Mouse (Mus musculus) G1E-ER4 (cell line): Measurements from ENCODE around the gene B230219D22Rik. TPM values are rescaled to one million over a fixed set of nuclear protein-coding genes. Genes with fewer than 3 reads are reported as not detected.

ENCODE experiments used
- GATA1 ChIP-seq: IDR thresholded peaks from one replicate; pipeline ENCODE4 v1.8.0; 2012; ENCODE audit warnings: low read length, inconsistent platforms
- polyA plus RNA-seq: library from polyadenylated mRNA; stranded (reverse); fragments of >175 nt; gene quantifications from 2 replicates; pipeline ENCODE4 v1.2.3, GENCODE M21; 2012

The B230219D22Rik gene
- 19.5 and 22.1 TPM in 2 replicates for polyA plus RNA-seq

DNA sequence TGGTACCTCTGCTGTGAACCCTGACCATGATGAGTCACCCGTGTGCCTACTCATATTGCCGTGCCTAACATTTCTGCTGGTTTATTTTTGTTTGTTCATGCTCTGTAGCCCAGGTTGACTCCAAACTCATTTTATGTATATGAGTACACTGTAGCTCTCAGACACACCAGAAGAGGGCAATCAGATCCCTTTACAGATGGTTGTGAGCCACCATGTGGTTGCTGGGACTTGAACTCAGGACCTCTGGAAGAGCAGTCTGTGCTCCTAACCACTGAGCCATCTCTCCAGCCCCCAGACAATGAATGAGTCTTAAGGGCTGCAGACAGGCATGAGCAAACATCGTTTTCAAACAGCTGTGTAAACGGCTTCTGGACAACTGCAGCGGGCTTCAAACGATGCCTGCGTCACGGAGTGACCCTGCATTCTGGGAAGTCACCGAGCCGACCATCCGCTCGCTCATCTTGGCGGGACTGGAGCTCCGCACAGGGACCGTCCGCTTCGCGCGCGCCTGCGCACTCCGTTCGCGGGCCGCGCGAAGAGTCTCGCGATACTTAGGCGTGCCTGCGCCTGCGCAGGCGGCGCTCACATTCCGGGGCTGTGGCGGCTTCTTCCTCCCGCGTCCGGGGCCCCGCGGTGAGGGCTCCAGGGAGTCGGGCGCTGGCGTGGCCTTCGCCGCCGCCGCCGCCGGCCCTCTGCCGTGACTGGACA, at the start of gene B230219D22Rik:
B230219D22Rik (plus strand) TSS at position 590 of the 708 bp plus-strand sequence.
- TF ChIP-seq GATA1 = no peak

DNA sequence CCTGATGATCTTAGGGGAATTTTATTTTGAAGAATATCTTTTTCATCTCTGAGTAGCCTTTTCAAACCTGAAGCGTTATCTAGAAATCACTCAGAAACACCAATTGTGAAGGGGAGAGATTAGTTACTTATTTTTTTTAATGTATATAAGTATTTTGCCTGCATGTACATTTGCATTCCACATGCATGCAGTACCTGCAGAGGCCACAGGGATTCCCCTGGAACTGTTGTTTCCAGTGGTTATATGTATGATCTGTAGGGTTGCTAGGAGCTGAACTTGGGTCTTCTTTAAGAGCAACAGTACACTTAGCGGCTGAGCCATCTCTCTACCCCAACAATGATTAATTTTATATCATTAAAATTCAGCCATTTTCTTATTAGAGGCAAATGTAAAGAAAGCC, 48.4 kb upstream of the B230219D22Rik start:
- TF ChIP-seq GATA1 = no peak

DNA sequence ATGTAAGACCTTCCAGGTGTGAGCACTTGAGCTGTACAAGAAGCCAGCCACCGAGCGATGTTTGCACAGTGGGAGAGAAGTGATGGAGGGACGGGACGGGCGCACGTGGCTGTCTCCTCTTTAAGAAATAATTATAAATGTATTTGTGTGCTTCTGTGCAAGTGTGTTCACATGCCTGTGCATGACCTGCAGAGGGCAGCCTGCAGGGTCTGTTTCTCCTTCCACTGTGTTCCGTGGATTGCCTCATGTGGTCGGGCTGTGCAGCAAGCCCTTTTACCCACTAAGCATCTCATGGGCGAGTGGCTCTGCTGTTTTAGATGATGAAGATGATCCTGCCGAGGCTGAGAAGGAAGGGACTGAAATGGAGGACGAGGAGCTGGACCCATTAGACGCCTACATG, 42.8 kb upstream of the B230219D22Rik start:
- TF ChIP-seq GATA1 = no peak

DNA sequence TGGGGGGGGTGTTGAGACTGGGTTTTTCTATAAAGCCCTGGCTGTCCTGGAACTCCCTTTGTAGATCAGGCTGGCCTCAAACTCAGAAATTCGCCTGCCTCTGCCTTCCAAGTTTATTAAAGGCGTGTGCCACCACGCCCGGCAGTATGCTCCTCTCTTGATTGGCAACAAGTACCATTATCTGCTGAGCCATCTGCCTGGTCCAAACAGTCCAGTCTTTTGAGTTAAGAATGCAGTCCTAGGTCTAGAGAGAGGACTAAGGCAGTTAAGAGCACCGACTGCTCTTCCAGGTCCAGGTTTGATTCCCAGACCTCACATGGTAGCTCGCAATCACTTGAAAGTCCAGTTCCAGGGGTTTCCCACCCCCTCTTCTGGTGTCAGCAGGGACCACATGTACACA, 41.9 kb upstream of the B230219D22Rik start:
- TF ChIP-seq GATA1 = no peak

DNA sequence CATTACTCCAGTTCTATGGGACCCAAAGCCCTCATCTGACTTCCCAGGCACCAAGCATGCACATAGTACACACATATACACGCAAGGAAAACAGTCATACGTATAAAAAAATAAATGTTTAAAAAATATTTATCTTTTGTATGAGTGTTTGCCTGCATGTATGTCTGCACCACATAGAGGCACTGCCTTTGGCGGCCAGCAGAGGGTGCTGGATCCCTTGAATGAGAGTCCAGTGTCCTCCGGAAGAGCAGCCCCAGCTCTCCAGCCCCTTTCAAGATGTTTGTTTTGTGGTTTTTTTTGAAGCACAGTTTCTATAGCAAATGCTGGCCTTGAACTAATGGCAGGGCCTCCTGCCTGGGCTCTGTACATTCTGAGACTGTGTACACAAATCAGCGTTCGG, 24.4 kb upstream of the B230219D22Rik start:
- no peak for TF ChIP-seq GATA1

DNA sequence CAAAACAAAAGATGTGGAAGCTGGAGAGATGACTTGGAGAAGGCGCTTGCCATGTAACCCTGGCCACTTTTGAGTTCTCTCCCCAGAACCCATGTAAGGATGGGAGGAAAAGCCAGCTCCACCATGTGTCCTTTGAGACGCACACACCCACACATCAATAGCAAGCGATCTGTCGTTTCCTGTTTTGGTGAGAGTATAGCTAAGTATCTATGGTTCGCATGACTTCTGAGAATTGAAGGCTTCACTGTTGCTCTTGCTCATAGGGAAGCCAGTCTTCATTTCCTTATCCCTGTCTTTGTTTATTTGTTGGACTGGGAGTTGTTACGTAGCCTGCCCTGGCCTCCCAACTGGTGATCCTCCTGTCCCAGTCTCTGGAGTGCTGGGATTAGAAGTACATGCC, 20.2 kb upstream of the B230219D22Rik start:
- no peak for TF ChIP-seq GATA1

DNA sequence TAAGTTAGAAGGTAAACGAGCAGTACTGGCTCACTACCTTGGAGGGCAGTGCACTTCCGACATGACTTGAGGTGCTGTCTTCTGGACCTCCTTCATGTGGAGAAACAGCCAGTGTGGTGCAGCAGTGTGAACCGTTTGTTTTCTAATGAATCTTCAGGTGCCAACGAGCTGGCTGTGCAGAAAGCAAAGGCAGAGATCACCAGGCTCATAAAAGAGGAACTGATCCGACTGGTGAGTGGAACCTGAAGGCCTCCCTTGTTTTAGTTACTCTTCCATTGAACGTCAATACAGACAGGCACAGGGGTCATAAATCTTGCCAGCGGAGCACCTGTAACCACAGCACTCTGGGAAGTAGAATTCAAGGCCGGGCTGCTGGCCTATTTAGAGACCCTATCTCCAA, 15.6 kb upstream of the B230219D22Rik start:
- TF ChIP-seq GATA1 = no peak

DNA sequence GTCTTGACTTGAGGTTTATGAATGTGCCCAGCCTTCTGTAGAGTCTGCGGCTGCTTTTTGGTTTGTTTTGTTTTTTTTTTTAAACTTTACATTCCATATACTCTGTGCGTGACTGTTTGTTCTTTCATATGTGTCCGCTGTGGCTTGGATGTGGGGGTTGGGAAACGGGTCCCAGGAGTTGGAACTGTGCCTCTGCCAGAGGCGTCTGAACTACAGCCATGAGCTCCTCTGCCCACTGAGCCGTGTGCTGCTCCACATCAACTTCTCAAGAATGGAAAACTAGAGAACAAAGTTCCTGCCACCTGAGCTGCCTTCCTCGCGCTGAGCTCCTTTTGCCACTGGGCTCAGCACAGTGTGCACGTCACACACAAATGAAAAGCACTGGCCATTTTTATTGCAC, 10.7 kb upstream of the B230219D22Rik start:
- no peak for TF ChIP-seq GATA1

DNA sequence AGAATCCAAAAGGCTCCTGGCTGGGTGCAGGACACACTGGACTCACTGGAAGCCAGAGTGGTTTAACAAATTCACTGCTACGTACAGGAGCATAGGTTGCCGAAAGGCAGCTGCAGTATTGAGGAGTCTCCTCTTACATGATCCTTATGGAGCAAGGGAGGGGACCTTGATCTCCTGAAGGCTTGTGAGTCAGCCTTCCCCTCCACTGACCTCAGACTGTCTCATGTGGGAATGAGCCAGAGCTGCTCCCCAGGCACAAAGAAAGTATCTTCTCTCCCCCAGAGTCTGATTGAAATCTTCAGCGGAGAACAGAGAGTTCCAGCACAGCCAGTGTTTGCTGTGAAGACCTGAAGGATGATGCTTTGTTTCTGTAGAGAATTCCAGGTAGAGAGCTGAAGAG, 9.3 kb upstream of the B230219D22Rik start:
- TF ChIP-seq GATA1 = no peak

DNA sequence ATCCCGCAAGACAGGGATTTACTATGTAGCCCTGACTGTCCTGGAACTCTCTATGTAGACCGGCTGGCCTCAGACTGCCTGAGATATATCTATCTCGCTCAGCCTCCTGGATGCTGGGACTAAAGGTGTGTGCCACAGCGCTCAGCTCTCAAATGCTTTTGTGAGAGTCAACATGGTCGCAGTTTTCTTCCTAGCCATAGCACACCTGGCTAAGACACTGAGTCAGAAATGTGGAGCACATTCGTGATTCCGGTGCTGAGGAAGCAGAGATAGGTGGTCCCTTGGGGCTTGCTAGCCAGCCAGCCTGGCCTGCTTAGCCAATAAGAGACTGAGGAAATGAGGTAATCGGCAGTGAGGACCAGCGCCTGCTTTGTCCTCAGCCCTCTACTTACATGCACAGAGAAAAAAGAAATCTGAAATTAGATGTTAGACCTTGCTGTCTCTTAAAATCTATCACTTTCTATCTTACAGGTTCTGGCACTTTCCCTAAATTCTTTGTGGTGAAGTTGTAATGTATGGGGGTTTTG, 6.8 kb upstream of the B230219D22Rik start:
- TF ChIP-seq GATA1 = no peak

DNA sequence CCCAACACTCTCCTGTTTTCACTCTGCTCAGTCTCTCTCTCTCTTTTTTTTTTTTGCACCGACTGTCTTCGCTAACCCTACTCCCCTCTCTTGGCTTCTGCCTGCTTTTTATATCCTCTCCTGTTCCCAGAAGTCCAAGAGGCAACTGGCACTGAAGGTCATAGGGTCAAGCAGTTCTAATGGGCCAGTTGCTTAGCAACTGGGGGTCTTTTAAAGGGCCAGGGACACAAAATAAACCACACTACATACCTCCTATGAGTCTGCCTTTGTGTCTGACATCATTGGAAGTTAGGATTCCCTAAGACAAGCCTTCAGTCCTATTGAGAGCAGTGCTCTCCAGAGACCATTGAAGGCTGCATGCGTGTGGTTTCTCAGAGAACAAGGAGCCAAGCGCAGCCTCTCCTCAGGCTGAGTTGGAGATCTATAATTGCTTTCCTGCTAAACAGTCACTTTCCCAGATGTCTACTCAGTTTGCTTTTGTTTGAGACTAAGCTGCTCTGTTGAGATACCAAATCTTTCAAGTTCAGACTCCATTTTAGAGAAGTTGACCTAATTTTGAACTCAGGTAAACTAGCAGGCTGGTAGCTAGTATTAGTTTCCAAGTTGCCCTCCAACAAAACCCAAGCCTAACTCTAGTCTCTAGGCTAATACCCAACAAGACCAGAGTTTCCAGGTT, 4.9 kb upstream of the B230219D22Rik start:
- TF ChIP-seq GATA1 = no peak

DNA sequence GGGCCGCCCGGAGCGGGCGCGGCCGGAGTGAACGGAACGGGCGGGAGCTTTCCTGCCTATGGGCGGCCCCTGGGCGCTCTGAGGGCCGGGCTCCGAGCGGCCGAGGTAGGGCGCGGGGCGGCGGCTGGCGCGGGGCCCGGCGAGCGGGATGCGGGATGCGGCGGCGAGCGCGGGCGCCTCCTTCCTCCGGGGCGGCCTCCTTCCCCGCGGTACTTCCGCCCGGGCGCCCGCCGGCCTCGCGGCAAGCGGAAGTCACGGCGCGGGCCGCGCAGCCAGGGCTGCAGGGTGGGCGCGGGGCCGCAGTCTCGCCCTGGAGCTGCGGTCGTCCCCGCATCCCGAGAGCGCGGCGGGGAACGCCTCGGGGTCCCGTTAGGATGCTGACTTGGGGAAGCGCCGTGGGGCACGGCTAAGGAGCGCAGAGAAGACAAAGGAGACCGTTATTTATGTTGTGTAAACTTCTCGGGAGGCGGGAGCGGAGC, 358 bp downstream of the B230219D22Rik start:
- no peak for TF ChIP-seq GATA1

DNA sequence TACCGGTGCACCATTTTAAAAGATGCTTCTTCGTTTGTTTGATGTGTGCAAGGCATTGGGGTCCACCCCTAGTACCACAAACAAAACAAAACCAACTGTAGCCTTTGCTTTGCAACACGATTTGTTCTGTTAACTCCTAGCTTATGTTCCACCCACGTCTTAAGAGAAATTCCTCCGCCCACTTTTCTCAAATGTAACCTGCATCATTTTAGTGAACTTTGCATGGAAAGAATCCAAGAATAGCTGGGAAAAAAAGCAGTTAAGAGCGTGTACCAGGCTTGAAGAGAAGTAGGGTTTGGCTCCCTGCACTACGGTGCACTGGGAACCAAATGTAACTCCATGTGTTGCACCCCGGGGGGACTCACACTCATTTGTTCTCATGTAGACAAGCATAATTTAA, 1.2 kb downstream of the B230219D22Rik start:
- TF ChIP-seq GATA1 = no peak

DNA sequence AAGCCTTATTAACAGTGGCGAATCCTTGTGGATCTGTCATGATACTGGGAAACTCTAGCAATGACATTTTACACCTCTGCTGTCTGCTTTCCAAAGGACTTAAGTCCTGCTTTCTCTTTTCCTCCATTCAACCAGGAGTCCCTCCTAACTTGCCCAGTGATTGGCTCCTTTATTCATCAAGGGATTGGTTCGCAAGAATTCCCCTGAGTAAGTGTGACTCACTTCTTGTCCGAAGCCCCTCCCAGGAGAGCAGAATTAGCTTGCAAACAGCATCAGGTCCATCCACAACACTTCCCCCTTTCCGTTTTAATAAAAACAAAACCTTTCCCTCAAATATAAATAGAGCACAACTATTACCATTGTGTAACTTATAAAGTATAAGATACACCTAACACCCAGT, 11.4 kb downstream of the B230219D22Rik start:
- TF ChIP-seq GATA1 = no peak

DNA sequence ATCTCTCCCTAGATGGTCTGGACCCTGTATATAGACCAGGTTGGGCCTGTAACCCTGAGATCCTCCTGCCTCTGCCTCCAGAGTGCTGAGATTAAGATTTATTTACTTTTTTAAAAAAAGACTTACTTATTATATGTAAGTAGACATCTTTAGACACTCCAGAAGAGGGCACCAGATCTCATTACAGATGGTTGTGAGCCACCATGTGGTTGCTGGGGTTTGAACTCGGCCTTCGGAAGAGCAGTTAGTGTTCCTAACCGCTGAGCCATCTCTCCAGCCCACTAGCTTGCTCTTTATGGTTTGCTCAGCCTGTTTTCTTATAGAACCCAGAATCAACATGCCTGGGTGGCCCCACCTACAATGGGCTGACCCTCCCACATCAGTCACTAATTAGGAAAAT, 19.9 kb downstream of the B230219D22Rik start:
- TF ChIP-seq GATA1 = no peak

DNA sequence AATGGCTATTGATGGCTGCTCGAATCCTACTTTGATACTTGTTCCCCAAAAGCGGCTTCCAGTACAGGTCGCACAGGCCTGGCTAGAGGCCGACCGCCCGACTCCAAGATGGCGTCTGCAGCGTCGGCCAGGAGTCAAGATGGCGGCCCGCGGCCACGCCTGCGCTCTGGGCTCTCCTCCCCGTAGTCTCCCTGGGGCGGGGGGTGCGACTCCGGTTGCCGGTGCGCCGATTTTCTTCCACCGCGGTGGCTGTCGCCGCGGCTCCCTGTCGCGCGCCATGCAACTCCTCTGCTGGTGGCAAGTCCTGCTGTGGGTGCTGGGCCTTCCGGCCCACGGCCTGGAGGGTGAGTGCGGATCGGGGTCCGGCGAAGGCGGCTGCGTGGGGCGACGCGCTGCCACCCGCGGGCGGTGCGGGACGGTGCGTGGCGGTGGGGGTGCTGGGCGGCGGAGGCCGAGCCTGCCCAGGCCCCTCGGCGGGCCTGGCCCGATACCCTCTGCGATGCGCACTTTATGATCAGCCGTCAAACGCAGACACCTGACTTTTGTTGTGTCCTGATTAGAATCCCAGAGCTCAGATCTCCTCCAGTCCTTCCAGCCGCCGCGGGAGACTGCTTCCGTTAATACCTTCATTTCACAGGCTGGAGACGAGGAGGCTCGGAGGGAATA, 21.7 kb downstream of the B230219D22Rik start, which contains the start of gene Txndc15:
Txndc15 (plus strand) TSS at position 150 of the 666 bp plus-strand sequence.
- TF ChIP-seq GATA1 = no peak
